Mouse (Mus musculus): Measurements from ENCODE around the gene Cd79a. TPM values are rescaled to one million over a fixed set of nuclear protein-coding genes. Genes with fewer than 3 reads are reported as not detected.

Gene Cd79a
- not detected for total RNA-seq (2021)
- long read RNA-seq: 0 reads

GRCm38 (mm10) chr7:24897224-24897623, at the start of gene Cd79a:
Gene Cd79a (plus strand): TSS chr7:24897381.
- DNase-seq (ENCODE audit: low spot score in 2 of 2): no peak

DNA sequence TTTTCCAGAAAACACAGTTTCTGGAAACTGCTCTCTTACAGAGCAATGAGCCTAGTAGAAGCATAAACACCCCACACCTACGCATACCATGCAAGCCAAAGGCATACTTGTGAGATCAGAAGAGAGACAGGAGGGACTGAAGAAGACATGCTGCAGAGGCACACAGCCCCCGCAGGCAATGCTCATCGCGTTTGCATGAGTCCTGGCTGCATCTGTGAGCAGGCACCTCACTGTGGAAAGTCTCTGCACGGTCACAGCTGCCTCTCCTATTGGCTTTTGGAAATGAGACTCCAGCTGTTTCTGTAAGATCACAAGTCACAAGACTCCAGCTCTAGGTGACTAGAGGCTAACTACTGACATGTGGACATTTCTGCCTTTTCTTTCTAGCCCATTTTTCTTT, 47.0 kb upstream of the Cd79a start:
- no peak for DNase-seq (ENCODE audit: low spot score in 2 of 2)

DNA sequence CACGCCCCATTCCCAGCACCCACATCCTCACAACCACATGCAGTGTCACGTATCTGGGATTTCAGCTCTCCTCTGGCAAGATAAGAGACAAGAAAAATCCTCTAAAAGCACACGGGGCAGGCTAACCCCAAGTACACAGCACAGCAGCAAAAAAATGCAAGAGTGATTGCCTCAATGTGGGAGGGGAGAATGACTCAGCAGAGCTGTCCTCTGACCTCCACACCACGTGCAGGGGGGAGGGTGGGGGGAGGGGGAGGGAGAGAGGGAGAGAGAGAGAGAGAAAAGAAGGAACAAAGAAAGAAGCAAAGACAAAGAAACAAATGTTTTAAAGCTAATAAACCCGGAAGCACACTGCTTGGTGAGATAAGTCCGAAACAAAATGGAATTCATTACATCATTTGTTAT, 46.3 kb upstream of the Cd79a start:
- no peak for DNase-seq (ENCODE audit: low spot score in 2 of 2)

DNA sequence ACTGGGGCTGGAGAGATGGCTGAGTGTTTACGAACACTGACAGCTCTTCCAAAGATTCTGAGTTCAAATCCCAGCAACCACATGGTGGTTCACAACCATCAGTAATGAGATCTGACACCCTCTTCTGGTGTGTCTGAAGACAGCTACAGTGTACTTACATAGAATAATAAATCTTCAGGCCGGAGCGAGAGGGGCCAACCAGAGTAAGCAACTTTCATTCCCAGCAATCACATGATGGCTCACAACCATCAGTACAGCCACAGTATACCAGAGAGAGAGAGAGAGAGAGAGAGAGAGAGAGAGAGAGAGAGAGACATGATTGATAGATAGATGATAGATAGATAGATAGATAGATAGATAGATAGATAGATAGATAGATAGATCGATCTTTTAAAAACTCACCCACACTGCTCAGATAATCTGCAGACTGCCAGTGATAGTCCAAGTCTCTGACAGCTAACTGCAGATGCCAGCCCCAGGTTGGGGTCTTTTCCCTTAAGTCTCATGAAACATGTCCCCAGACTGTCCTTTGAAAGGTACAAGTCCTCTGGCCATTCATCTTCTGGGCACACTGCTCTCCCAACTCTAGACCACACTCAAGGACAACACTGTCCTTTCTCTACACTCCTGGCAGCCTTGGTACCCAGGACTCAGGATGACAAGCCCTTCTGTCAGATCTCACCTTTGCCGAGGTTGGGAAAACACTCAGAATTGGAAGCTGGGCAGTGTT, 45.4 kb upstream of the Cd79a start:
- no peak for DNase-seq (ENCODE audit: low spot score in 2 of 2)

DNA sequence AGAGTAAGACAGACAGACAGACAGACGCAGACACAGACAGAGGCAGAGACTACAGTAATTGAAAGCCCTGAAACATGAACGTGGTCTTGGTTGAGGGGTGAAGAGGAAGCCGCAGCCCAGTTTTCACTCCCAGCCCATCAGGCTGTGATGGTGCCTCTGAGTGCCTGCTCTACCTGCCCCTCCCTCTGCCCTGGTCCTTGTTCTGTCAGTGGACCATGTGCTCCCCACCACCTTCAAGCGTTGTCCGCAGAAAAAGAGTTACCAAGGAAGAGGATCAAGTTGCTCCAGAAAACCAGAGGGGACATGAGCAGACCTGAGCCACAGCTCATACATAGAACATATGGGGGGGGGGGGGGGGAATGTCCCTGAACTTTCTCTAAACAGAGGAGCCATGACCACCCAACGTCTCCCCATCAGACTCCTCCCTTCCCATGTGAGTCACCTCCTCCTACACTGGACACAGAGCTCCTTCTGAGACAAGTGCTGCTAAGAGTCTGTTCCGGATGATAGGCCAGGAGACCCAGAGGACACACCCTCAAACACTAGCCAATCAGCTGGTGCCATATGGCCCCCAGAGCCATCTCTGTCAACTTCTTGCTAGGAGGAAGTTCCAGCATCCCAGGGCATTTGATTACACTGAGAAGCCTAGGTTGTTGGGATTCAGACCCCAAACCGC, 44.5 kb upstream of the Cd79a start:
- no peak for DNase-seq (ENCODE audit: low spot score in 2 of 2)

GRCm38 (mm10) chr7:24853233-24853563, 44.0 kb upstream of the Cd79a start:
- DNase-seq (ENCODE audit: low spot score in 2 of 2): no peak

DNA sequence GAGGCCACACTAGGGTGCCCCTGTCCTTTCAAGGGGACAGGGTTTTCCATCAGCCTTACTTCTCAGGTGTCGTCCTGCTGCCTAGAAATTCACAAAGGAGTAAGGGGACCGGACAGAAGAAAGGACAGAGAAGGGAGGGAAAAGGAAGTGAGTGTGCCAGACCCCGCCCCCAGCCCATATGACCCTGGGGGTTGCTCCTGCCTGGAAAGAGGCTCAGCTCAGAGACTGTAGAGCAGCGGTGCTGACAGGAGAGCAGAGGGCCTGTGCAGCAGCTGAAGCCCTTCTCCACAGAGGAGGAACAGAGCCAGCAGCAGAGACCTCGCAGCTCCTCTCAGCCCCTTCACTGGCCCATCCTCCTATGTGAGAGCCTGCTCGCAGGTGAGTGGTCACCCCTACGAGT, 43.5 kb upstream of the Cd79a start:
- DNase-seq (ENCODE audit: low spot score in 2 of 2): no peak

GRCm38 (mm10) chr7:24856460-24857120, 40.6 kb upstream of the Cd79a start:
- DNase-seq (ENCODE audit: low spot score in 2 of 2): no peak

DNA sequence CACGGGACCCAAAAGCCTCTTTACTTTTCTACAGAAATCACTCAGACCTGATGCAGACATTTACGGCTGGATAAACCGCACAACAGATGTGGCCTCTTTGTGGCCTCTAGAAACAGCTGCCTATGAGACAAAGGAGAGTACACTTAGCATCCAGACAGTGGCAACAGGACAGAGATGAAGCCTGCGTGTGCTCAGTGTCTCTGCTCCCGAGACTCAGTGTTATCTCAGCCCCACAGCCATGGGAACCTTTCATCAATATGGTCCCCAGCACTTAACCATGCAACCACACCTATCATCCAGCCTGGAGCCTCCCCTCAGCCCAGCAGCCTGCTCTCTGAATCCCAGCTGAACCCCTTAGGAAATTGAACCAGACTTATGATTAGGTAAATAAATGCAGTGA, 37.9 kb upstream of the Cd79a start:
- no peak for DNase-seq (ENCODE audit: low spot score in 2 of 2)

DNA sequence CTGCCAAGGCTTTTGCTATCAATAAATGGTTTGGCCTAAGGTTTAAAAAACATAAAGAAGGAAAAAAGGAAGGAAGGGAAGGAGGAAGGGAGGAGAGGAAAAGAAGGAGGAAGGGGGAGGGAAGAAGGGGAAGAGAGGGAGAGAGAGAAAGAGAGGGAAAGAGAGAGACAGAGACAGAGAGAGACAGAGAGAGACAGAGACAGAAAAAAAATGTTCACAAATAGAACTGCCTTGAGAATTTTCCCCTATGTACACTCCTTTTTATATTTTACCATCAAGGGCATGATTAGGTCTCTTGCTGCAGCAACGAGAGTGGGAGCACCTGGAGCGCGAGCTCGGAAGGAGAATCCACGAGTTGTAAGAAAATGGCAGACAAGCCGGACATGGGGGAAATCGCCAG, 35.3 kb upstream of the Cd79a start, which contains the start of gene Gm9844:
TSS of gene Gm9844 (plus strand) at position 301 of the 400 bp plus-strand sequence.
- no peak for DNase-seq (ENCODE audit: low spot score in 2 of 2)

GRCm38 (mm10) chr7:24862853-24863252, 34.3 kb upstream of the Cd79a start:
- no peak for DNase-seq (ENCODE audit: low spot score in 2 of 2)

GRCm38 (mm10) chr7:24864156-24864555, 33.0 kb upstream of the Cd79a start:
- no peak for DNase-seq (ENCODE audit: low spot score in 2 of 2)

DNA sequence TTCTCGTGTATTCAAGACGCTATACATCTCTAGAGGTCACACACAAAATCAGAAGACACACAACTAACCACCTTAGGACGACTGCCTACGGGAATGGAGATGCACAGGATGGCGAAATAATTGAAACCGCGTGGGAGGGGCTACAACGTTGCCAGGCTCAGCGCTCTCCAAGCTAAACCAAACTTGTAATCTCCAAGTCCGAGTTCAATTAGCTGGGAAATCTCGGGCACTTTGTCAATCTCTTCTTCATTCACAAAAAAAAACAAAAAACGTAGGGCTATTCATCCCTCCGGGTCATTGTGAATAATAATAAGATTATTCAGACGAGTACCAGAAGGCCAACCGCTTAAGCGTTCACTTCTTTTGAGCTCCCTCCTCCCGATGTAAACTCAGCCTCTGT, 28.1 kb upstream of the Cd79a start:
- DNase-seq (ENCODE audit: low spot score in 2 of 2): no peak

GRCm38 (mm10) chr7:24869532-24870165, 27.5 kb upstream of the Cd79a start, which contains the start of the genes Lypd4 and Dmrtc2:
Gene Lypd4 (minus strand): TSS chr7:24869941.
Gene Dmrtc2 (plus strand): TSS chr7:24870057.
- no peak for DNase-seq (ENCODE audit: low spot score in 2 of 2)

GRCm38 (mm10) chr7:24877588-24877987, 19.6 kb upstream of the Cd79a start:
- no peak for DNase-seq (ENCODE audit: low spot score in 2 of 2)

GRCm38 (mm10) chr7:24879620-24880019, 17.6 kb upstream of the Cd79a start:
- DNase-seq (ENCODE audit: low spot score in 2 of 2): no peak

DNA sequence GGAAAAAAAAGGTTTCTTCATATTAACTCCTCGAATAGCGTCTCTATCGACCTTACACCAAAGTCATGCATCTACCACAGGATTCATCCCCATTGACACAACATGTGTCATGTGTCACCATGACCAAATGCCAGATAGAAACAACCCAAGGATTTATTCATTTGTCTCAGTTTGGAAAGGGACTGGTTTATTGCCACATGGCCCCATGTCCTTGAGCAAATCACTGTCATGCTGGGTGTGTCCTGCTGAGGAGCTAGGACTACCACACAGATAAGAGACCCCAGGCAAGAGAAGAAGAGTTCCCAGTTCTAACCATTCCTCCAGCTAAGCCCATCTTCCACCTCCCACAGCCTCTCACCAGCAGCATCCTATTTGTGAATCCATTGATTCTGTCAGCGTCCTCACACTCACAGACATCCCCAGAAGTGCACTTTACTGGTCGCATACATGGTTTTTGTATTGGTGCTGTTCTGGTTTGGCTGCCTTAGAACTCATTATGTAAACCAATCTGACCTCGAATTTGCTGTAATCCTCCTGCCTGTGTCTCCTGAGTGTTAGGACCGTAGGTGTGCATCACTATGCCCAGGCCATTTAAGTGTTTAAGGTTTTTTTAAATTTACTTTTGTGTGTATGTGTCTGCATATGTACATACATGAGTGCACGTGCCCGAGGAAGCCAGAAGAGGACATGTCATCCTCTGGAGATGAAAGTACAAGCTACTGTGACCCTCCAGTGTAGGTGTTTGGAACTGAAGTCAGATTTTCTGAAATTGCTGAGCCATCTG, 14.6 kb upstream of the Cd79a start:
- DNase-seq (ENCODE audit: low spot score in 2 of 2): no peak

DNA sequence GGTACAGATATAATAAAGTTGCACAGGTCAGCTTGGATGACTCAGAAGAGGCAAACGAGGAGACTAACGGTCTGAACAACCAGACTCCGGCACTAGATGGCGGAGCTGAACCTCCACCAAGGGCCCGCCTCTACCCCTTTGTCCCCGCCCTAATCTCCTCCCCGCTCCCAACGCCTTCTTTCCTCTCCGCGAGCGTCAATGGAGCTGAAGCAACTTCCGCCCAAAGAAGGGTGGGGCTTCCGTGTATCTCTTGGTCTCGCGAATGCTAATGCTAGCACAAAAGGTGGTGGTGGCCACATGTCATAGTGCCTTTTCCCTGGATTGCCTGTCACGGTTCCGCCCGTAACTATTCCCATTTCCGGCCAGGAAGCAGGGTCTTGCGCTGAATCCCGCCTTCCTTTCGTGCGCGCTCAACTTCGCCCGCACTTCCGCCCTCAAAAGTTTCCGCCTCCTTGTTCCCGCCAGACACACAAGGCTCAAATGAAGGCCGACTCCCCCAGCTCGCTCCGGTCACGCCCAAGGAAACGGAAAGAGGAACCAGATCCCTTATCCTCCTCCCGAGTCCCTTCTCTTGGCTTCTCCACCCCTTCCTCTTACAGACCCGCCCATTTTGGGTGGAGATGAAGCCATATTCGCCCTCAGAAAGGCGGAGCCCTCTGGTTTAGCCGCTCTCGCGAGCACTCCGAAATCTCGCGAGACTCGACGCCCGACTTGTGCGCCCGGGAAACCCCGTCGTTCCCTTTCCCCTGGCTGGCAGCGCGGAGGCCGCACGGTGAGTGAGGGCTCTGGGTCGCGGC, 13.1 kb upstream of the Cd79a start, which contains the start of gene Rps19:
TSS of gene Rps19 (plus strand) at position 476 of the 797 bp plus-strand sequence.
- peak; percentile 97 to 98 for DNase-seq (ENCODE audit: low spot score in 2 of 2)

- no peak for DNase-seq (ENCODE audit: low spot score in 2 of 2)
Observed at GRCm38 (mm10) chr7:24884693-24885291, 12.4 kb upstream of the Cd79a start.

Data from layer of hippocampus, postnatal 10 days (tissue).